Mouse (Mus musculus): ENCODE data around the gene Ifitm1. TPM values are rescaled to one million over a fixed set of nuclear protein-coding genes. Genes with fewer than 3 reads are reported as not detected.

Ifitm1 gene
- polyA plus RNA-seq, 1 experiment: 19.9 TPM

DNA sequence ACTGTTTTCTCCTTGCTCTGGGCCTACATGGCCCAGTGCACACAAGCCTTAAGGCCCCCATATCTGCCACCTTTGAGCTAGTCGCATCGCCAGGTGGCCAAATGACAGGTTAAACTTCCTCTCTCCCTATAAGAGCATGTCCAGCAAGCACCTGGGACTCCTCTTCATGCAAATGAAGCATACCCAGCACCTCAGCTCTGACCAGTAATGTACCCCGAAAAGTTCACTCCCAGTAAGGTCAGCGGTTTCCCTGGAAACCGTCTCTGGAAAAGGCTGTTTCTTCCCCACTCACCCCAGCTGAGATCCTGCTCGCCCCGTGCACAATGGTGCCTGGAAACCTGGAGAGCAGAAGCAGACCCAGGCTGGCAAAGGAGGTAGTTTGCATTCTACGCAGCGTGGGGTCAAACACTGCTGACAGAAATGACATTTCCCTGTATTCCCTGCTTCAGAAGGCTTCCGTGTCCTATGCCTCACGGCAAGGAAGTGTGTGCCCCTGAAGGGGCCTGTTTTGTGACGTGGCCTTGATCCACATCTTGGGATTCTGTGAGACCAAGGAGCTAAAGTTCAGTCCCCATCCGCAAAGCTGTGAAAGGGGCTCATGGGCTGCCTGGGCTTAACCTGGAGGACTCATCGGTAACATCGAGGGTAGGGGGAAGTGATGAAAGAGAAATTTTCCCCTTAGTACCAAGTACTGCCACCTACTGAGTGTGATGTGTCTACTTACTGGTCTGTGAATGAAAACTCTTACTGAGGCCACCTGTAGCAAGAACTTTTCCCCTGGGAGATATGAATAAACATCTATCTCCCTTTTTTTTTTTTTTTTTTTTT lies 34.1 kb downstream of the Ifitm1 start:
- TF ChIP-seq USF1 (IDR thresholded peaks at IDR 0.05; ENCODE audit: low read depth) (no peak), POLR2AphosphoS2 (IDR thresholded peaks at IDR 0.05; ENCODE audit: insufficient read length, low read depth) (no peak), CEBPB (IDR thresholded peaks at IDR 0.05; ENCODE audit: insufficient read depth, poor library complexity, severe bottlenecking) (no peak), MYOG (IDR thresholded peaks at IDR 0.05; ENCODE audit: control insufficient read depth in 1 of 3, insufficient read depth in 1 of 3, insufficient read length in 2 of 3, low read depth in 2 of 3) (no peak), REST (IDR thresholded peaks at IDR 0.05; ENCODE audit: insufficient read depth, insufficient read length) (no peak), TCF3 (IDR thresholded peaks at IDR 0.05; ENCODE audit: insufficient read length, low read depth) (no peak), POLR2A (IDR thresholded peaks at IDR 0.05; ENCODE audit: insufficient read length, low read depth) (no peak), E2F4 (IDR thresholded peaks at IDR 0.05; ENCODE audit: insufficient read depth) (no peak), TCF12 (IDR thresholded peaks at IDR 0.05; ENCODE audit: insufficient read depth, poor library complexity, severe bottlenecking) (no peak), MAX (IDR thresholded peaks at IDR 0.05; ENCODE audit: low read depth) (no peak), MYOD1 (IDR thresholded peaks at IDR 0.05; ENCODE audit: control insufficient read depth in 1 of 3, insufficient read length in 2 of 3, low read depth in 2 of 3) (no peak), SRF (IDR thresholded peaks at IDR 0.05; ENCODE audit: control insufficient read depth, insufficient read length, low read depth) (no peak)
- no peaks in the 10 kb centered on the region for H3K79me2 ChIP-seq (ENCODE audit: control insufficient read depth, insufficient read depth)
- H3K27me3 ChIP-seq (ENCODE audit: control insufficient read depth, insufficient read depth, insufficient read length): no peaks in the 10 kb centered on the region
- no peak overlapping the region for H3ac ChIP-seq (ENCODE audit: control insufficient read depth, insufficient read length)
- H3K4me2 ChIP-seq (ENCODE audit: low read depth): no peak overlapping the region
- no peak overlapping the region for H3K4me3 ChIP-seq
- no peaks in the 10 kb centered on the region for H3K36me3 ChIP-seq (ENCODE audit: control insufficient read depth, insufficient read depth)

DNA sequence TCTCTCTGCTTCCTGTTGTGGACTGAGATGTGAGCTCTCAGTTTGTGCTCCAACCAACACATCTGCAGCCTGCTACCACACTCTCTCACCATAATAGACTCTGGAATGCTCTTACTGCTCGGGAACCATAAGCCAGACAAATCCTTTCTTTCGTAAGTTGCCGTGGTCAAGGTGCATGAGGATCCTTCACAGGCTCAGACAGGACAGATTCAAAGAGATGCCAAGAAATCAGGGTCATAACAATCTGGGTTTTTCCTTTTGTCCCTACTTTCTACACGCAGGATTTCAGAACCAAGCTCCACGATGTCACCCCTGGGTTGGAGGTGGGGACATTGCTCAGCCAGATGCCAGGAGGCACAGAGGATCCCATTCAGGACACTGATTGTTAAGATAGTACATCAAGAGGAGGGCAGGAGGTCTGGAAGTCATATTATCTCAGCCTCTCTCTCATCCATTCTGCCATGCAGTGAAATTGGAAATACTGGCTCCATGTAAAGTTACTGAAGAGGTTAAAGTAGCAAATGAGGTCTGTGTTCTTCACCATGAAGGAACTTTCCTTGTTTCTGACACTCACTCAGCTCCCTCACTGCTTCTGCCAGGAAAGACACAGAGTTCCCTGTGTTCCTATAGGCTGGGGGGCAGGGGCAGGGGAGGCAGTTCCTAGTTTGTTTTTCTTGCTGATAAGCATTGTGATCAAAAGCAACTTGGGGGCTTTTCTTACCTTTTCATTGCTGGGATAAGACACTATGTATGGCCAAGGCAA lies 36.4 kb downstream of the Ifitm1 start:
- no peak overlapping the region for H3K4me2 ChIP-seq (ENCODE audit: low read depth)
- no peaks in the 10 kb centered on the region for H3K79me2 ChIP-seq (ENCODE audit: control insufficient read depth, insufficient read depth)
- TF ChIP-seq MYOD1 (IDR thresholded peaks at IDR 0.05; ENCODE audit: control insufficient read depth in 1 of 3, insufficient read length in 2 of 3, low read depth in 2 of 3): no peak
- TF ChIP-seq POLR2A (IDR thresholded peaks at IDR 0.05; ENCODE audit: insufficient read length, low read depth): no peak
- TF ChIP-seq E2F4 (IDR thresholded peaks at IDR 0.05; ENCODE audit: insufficient read depth): no peak
- TF ChIP-seq TCF12 (IDR thresholded peaks at IDR 0.05; ENCODE audit: insufficient read depth, poor library complexity, severe bottlenecking): no peak
- H3ac ChIP-seq (ENCODE audit: control insufficient read depth, insufficient read length): no peak overlapping the region
- no peak overlapping the region for H3K4me3 ChIP-seq
- H3K27me3 ChIP-seq (ENCODE audit: control insufficient read depth, insufficient read depth, insufficient read length): no peaks in the 10 kb centered on the region
- no peaks in the 10 kb centered on the region for H3K36me3 ChIP-seq (ENCODE audit: control insufficient read depth, insufficient read depth)

DNA sequence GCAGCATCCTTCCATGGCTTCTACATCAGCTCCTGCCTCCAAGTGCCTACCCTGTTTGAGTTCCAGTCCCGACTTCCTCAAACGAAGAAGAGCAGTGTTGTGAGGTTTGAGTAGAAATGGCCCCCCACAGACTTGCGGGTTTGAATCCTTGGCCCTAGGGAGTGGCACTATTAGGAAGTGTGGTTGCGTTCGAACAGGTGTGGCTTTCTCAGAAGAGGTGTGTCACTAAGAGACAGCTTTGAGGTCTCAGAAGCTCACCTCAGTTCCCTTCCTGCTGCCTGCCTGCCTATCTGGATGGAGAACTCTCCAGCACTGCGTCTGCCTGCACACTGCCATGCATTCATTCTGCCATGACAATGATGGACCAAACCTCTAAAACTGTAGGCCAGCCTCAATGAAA lies 39.4 kb downstream of the Ifitm1 start:
- TF ChIP-seq POLR2A (IDR thresholded peaks at IDR 0.05; ENCODE audit: insufficient read length, low read depth): no peak
- TF ChIP-seq POLR2AphosphoS2 (IDR thresholded peaks at IDR 0.05; ENCODE audit: insufficient read length, low read depth): no peak
- TF ChIP-seq TCF3 (IDR thresholded peaks at IDR 0.05; ENCODE audit: insufficient read length, low read depth): no peak
- no peak for TF ChIP-seq SRF (IDR thresholded peaks at IDR 0.05; ENCODE audit: control insufficient read depth, insufficient read length, low read depth)
- no peak for TF ChIP-seq MYOD1 (IDR thresholded peaks at IDR 0.05; ENCODE audit: control insufficient read depth in 1 of 3, insufficient read length in 2 of 3, low read depth in 2 of 3)
- no peak for TF ChIP-seq USF1 (IDR thresholded peaks at IDR 0.05; ENCODE audit: low read depth)
- H3K4me3 ChIP-seq: no peak overlapping the region
- H3ac ChIP-seq (ENCODE audit: control insufficient read depth, insufficient read length): no peak overlapping the region
- no peak overlapping the region for H3K4me2 ChIP-seq (ENCODE audit: low read depth)
- no peaks in the 10 kb centered on the region for H3K36me3 ChIP-seq (ENCODE audit: control insufficient read depth, insufficient read depth)
- no peaks in the 10 kb centered on the region for H3K27me3 ChIP-seq (ENCODE audit: control insufficient read depth, insufficient read depth, insufficient read length)
- H3K79me2 ChIP-seq (ENCODE audit: control insufficient read depth, insufficient read depth): peaks cover 12% of the 10 kb centered on the region

DNA sequence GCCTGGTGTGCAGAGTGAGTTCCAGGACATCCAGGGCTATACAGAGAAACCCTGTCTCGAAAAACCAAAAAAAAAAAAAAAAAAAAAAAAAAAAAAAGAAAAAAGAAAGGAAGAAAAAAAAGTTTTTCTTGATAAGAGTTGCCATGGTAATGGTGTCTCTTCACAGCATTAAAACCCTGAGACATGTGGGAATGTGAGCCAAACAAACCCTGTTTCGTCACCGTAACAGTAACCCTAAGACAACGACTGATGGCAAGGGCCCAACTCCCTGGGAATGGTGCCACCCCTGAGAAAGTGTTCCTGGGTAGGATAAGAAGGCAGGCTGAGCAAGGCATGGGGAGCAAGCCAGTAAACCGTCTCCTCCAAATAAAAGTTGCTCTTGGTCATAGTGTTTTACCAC lies 39.9 kb downstream of the Ifitm1 start:
- Histone ChIP-seq H3K27me3 (ENCODE audit: control insufficient read depth, insufficient read depth, insufficient read length) (no peaks in the 10 kb centered on the region), H3K4me3 (no peak overlapping the region), H3ac (ENCODE audit: control insufficient read depth, insufficient read length) (no peak overlapping the region), H3K79me2 (ENCODE audit: control insufficient read depth, insufficient read depth) (peaks cover 12% of the 10 kb centered on the region), H3K36me3 (ENCODE audit: control insufficient read depth, insufficient read depth) (no peaks in the 10 kb centered on the region), H3K4me2 (ENCODE audit: low read depth) (no peak overlapping the region)
- TF ChIP-seq MYOG (IDR thresholded peaks at IDR 0.05; ENCODE audit: control insufficient read depth in 1 of 3, insufficient read depth in 1 of 3, insufficient read length in 2 of 3, low read depth in 2 of 3) (no peak), CEBPB (IDR thresholded peaks at IDR 0.05; ENCODE audit: insufficient read depth, poor library complexity, severe bottlenecking) (no peak), POLR2A (IDR thresholded peaks at IDR 0.05; ENCODE audit: insufficient read length, low read depth) (no peak), MAX (IDR thresholded peaks at IDR 0.05; ENCODE audit: low read depth) (no peak), E2F4 (IDR thresholded peaks at IDR 0.05; ENCODE audit: insufficient read depth) (no peak), MYOD1 (IDR thresholded peaks at IDR 0.05; ENCODE audit: control insufficient read depth in 1 of 3, insufficient read length in 2 of 3, low read depth in 2 of 3) (no peak), REST (IDR thresholded peaks at IDR 0.05; ENCODE audit: insufficient read depth, insufficient read length) (no peak)

DNA sequence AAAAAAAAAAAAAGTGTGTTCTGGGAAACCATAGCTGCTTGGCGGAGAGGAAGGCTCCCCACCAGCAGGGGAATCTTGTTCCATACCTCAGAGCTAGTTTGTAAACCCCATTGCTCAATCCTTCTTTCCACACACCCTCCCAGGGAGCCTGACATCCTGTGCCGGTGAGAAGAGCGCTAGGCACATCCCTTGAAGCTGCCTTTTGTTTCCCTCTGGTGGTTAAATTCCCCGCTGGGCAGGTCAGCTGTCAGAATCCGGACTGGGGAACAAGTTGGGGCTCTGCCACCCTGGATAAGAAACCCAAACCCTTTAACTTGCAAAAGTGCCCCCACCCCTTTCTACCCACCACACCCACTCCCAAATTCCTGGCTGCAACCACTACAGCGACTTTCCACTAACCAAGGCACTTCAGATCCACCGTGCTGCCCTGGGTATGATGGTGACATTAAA lies 41.3 kb downstream of the Ifitm1 start:
- Histone ChIP-seq H3K4me2 (ENCODE audit: low read depth) (peak overlapping the region; percentile 68), H3K4me3 (peak overlapping the region; percentile 82)
- TF ChIP-seq CEBPB (IDR thresholded peaks at IDR 0.05; ENCODE audit: insufficient read depth, poor library complexity, severe bottlenecking) (peak; percentile 55; the same call in 1 of the 2 replicates), TCF12 (IDR thresholded peaks at IDR 0.05; ENCODE audit: insufficient read depth, poor library complexity, severe bottlenecking) (no peak)

More for the DNA sequence above, 41.3 kb downstream of the Ifitm1 start:
- no peaks in the 10 kb centered on the region for H3K27me3 ChIP-seq (ENCODE audit: control insufficient read depth, insufficient read depth, insufficient read length)
- no peak overlapping the region for H3ac ChIP-seq (ENCODE audit: control insufficient read depth, insufficient read length)
- H3K79me2 ChIP-seq (ENCODE audit: control insufficient read depth, insufficient read depth): peaks cover 12% of the 10 kb centered on the region
- H3K36me3 ChIP-seq (ENCODE audit: control insufficient read depth, insufficient read depth): no peaks in the 10 kb centered on the region

Data from myocyte (in vitro differentiated cells).